Mouse (Mus musculus): ENCODE results near the gene Cipc. TPM values are rescaled to one million over a fixed set of nuclear protein-coding genes. Genes with fewer than 3 reads are reported as not detected.

Gene Cipc
- polyA plus RNA-seq, 1 experiment = 0.61 TPM

GRCm38 (mm10) chr12:86923837-86924236 is 23.0 kb upstream of the Cipc start:
- TF ChIP-seq TAL1 (IDR thresholded peaks at IDR 0.05; ENCODE audit: low read length) (no peak), GATA1 (IDR thresholded peaks at IDR 0.05; ENCODE audit: low read length) (no peak)
- Histone ChIP-seq H3K36me3 (ENCODE audit: control insufficient read depth) (no peaks in the 10 kb centered on the region), H3K4me1 (ENCODE audit: control insufficient read depth) (peaks cover 1% of the 10 kb centered on the region; the same call in 1 of the 2 replicates)

GRCm38 (mm10) chr12:86930934-86931729 is 15.7 kb upstream of the Cipc start:
- TF ChIP-seq GATA1 (IDR thresholded peaks at IDR 0.05; ENCODE audit: low read length) (no peak), TAL1 (IDR thresholded peaks at IDR 0.05; ENCODE audit: low read length) (no peak)
- peaks cover 7% of the 10 kb centered on the region; the same call in 1 of the 2 replicates for H3K9me3 ChIP-seq (ENCODE audit: control insufficient read depth, low read length)
- H3K27me3 ChIP-seq (ENCODE audit: control insufficient read depth) = peaks cover 6% of the 10 kb centered on the region
- H3K36me3 ChIP-seq (ENCODE audit: control insufficient read depth) = no peaks in the 10 kb centered on the region
- H3K4me1 ChIP-seq (ENCODE audit: control insufficient read depth) = no peaks in the 10 kb centered on the region
- no peak overlapping the region for H3K4me3 ChIP-seq (replicated peaks)

More at GRCm38 (mm10) chr12:86923837-86924236, 23.0 kb upstream of the Cipc start:
- H3K27me3 ChIP-seq (ENCODE audit: control insufficient read depth) = no peaks in the 10 kb centered on the region
- no peak overlapping the region for H3K4me3 ChIP-seq (replicated peaks)
- H3K9me3 ChIP-seq (ENCODE audit: control insufficient read depth, low read length) = peaks cover 7% of the 10 kb centered on the region; the same call in 1 of the 2 replicates

DNA sequence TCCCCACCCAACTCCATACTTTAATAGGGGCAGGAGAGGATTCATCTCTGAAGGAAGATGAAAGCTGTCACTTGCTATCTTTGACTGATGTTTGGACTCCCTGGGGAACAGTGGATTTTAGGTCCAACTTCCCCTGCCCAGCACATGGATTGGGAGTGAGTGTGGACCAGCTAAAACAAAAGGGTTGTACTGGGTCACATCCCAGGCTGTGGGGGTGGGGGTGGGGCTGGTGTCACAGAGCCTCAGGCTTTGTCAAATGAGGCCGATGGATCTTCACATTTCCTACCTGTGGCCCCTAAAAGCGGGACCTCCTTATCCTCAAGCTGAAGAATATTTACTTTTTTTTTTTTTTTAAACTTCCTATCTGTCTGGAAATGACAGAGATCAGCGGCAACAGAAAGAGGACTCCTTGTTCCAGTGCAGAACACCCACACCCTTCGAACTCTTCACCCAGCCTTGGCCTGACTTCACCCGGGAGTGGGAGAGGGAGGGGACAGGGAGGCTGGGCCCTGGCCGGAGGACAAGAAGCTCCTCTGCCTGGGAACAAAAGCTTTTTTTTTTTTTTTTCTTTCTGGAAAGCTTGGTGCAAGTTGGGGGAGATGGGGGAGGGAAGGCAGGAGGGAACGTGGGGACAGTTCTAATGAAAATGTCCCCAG is 14.8 kb upstream of the Cipc start:
- peaks cover 6% of the 10 kb centered on the region for H3K27me3 ChIP-seq (ENCODE audit: control insufficient read depth)
- no peak for TF ChIP-seq TAL1 (IDR thresholded peaks at IDR 0.05; ENCODE audit: low read length)
- no peak for TF ChIP-seq GATA1 (IDR thresholded peaks at IDR 0.05; ENCODE audit: low read length)

DNA sequence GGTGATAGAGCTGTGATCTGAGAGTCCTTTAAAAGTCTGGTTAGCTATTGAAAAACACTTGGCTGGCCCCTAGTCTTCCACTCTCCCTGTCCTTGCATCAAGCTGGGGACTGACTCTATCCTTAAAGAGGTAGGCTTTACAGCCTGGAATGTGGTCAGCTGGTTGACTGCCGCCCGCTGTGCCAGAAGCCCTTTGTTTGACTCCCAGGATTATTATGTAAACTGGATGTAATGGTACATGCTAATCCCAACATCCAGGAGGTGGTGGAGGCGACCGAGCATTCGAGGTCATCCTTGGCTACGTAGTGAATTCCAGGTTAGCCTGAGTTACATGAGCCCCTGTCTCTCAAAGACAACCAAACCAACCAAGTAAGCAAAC is 14.3 kb upstream of the Cipc start:
- Histone ChIP-seq H3K36me3 (ENCODE audit: control insufficient read depth) (no peaks in the 10 kb centered on the region), H3K27me3 (ENCODE audit: control insufficient read depth) (peaks cover 6% of the 10 kb centered on the region), H3K4me1 (ENCODE audit: control insufficient read depth) (no peaks in the 10 kb centered on the region), H3K9me3 (ENCODE audit: control insufficient read depth, low read length) (peaks cover 6% of the 10 kb centered on the region; the same call in 1 of the 2 replicates), H3K4me3 (replicated peaks) (no peak overlapping the region)
- no peak for TF ChIP-seq GATA1 (IDR thresholded peaks at IDR 0.05; ENCODE audit: low read length)
- TF ChIP-seq TAL1 (IDR thresholded peaks at IDR 0.05; ENCODE audit: low read length) = no peak

More for the DNA sequence above, 14.8 kb upstream of the Cipc start:
- Histone ChIP-seq H3K4me1 (ENCODE audit: control insufficient read depth) (no peaks in the 10 kb centered on the region), H3K9me3 (ENCODE audit: control insufficient read depth, low read length) (peaks cover 7% of the 10 kb centered on the region; the same call in 1 of the 2 replicates), H3K36me3 (ENCODE audit: control insufficient read depth) (no peaks in the 10 kb centered on the region), H3K4me3 (replicated peaks) (no peak overlapping the region)

GRCm38 (mm10) chr12:86934748-86935147 is 12.1 kb upstream of the Cipc start:
- H3K4me1 ChIP-seq (ENCODE audit: control insufficient read depth) = no peaks in the 10 kb centered on the region
- no peaks in the 10 kb centered on the region; the same call in 1 of the 2 replicates for H3K9me3 ChIP-seq (ENCODE audit: control insufficient read depth, low read length)
- no peaks in the 10 kb centered on the region for H3K36me3 ChIP-seq (ENCODE audit: control insufficient read depth)
- no peak overlapping the region for H3K4me3 ChIP-seq (replicated peaks)
- peaks cover 6% of the 10 kb centered on the region for H3K27me3 ChIP-seq (ENCODE audit: control insufficient read depth)
- TF ChIP-seq TAL1 (IDR thresholded peaks at IDR 0.05; ENCODE audit: low read length) (no peak), GATA1 (IDR thresholded peaks at IDR 0.05; ENCODE audit: low read length) (no peak)

DNA sequence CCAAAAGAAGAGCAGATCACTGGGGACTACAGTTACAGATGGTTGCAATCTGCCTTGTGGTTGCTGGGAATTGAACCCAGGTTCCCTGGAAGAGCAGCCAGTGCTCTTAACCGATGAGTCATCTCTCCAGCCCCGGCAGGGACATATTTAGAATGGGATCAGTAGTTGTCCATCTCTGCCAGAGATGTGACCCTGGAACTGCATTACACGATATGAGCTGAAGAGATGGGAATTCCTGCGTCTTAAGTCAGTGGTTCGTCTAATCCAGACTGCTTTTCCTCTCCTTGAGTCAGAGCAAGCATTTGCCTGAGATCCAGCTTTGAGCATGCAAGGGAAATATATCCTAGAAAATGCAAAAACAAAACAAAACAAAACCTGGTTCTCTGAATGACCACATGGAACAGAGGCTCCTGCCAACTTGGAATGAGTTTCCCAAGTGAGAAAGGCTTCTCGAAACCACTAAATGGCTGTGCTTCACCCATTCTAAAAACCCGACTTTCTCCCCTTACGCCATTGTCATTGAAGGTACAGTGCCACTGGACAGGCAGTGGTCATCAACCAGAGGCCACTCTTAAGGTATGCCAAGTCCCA is 11.1 kb upstream of the Cipc start:
- H3K9me3 ChIP-seq (ENCODE audit: control insufficient read depth, low read length) = no peaks in the 10 kb centered on the region; the same call in 1 of the 2 replicates
- H3K4me3 ChIP-seq (replicated peaks) = no peak overlapping the region
- H3K4me1 ChIP-seq (ENCODE audit: control insufficient read depth) = no peaks in the 10 kb centered on the region
- H3K36me3 ChIP-seq (ENCODE audit: control insufficient read depth) = no peaks in the 10 kb centered on the region
- TF ChIP-seq GATA1 (IDR thresholded peaks at IDR 0.05; ENCODE audit: low read length) (no peak), TAL1 (IDR thresholded peaks at IDR 0.05; ENCODE audit: low read length) (no peak)
- H3K27me3 ChIP-seq (ENCODE audit: control insufficient read depth) = peaks cover 6% of the 10 kb centered on the region

DNA sequence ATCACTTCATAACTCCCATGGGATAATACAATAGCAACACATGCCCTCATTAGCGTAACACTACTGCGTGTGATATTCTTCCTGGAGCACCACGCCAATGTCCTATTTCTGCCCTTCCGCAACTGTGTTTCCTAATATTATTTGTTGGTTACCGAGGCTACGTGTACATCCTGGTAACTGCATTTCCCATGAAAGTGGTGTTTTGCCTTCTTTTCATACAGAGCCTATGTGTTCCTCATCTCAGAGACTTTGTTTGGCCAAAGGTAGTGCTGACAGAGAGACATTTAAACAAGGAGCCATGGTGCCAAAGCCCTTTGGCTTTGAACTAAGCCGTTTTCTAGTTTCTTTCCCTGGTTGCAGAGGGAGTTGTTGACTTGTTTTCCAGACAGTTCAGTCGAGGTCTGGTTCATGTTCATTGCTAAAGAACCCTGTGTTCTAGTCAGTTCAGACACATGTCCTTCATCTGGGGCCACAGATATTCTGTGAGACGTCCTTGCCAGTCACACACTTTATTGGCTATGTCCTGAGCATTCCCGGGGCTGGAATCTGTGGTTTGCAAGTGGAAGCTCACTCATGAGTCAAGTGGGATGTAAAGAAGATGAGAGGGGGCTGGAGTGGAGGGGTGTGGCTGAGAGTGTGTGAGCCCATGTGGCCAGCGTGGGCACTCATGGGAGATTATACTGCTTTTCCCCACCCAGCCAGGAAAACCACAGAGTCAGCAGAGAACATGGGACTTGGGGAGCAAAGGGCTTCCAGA is 10.1 kb upstream of the Cipc start:
- Histone ChIP-seq H3K4me1 (ENCODE audit: control insufficient read depth) (no peaks in the 10 kb centered on the region), H3K4me3 (replicated peaks) (no peak overlapping the region), H3K36me3 (ENCODE audit: control insufficient read depth) (no peaks in the 10 kb centered on the region), H3K27me3 (ENCODE audit: control insufficient read depth) (peaks cover 10% of the 10 kb centered on the region), H3K9me3 (ENCODE audit: control insufficient read depth, low read length) (no peaks in the 10 kb centered on the region)
- TF ChIP-seq TAL1 (IDR thresholded peaks at IDR 0.05; ENCODE audit: low read length) (no peak), GATA1 (IDR thresholded peaks at IDR 0.05; ENCODE audit: low read length) (no peak)

DNA sequence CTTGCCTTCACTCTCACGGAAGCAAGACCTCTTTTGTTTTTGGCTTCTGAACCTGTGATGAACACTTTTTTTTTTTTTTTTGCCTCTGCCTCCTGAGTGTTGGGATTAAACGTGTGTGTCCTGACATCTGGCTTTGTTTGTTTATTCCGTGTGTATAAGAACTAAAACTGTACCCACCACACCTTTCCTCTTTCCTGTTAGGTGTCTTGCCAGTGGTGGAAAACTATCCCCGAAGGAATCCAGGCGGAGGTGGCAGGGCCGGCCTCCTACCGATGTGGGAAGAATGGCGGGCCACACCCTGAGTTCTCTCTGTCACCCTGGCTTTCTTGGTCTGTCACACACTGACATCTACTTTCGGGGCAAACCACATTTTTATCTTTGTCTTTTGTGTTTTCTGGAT is 8.3 kb upstream of the Cipc start:
- Histone ChIP-seq H3K36me3 (ENCODE audit: control insufficient read depth) (no peaks in the 10 kb centered on the region), H3K27me3 (ENCODE audit: control insufficient read depth) (peaks cover 25% of the 10 kb centered on the region), H3K9me3 (ENCODE audit: control insufficient read depth, low read length) (no peaks in the 10 kb centered on the region), H3K4me3 (replicated peaks) (no peak overlapping the region), H3K4me1 (ENCODE audit: control insufficient read depth) (no peaks in the 10 kb centered on the region)
- TF ChIP-seq GATA1 (IDR thresholded peaks at IDR 0.05; ENCODE audit: low read length) (no peak), TAL1 (IDR thresholded peaks at IDR 0.05; ENCODE audit: low read length) (no peak)
